Mouse (Mus musculus) bone marrow macrophage, adult 2 months (primary cell): ENCODE results near the gene Tpd52l2. TPM values are rescaled to one million over a fixed set of nuclear protein-coding genes. Genes with fewer than 3 reads are reported as not detected.
"Not testable (repeated sequence)": the region's sequence is repeated elsewhere in the genome, so short reads cannot be mapped to it uniquely, and the experiment has no call there.

Experiments used
- H3K27ac ChIP-seq: 2 replicates; pipeline ENCODE4 v1.5.1; 2012; ENCODE audit warnings: low read depth, low read length; ENCODE audit not compliant: insufficient read depth
- H3K4me1 ChIP-seq: 2 replicates; pipeline ENCODE4 v1.6.1; 2012; ENCODE audit warnings: low read length; ENCODE audit not compliant: control insufficient read depth, insufficient read depth
- H3K4me3 ChIP-seq: 2 replicates; pipeline ENCODE4 v1.5.1; 2012; ENCODE audit warnings: mild to moderate bottlenecking, low read length, moderate library complexity; ENCODE audit not compliant: insufficient read depth
- CTCF ChIP-seq: IDR thresholded peaks from 2 replicates; pipeline ENCODE4 v1.5.1; 2012; ENCODE audit warnings: low read depth, mild to moderate bottlenecking, low read length, moderate library complexity
- POLR2A ChIP-seq: IDR thresholded peaks from 2 replicates; pipeline ENCODE4 v1.6.1; 2012; ENCODE audit warnings: mild to moderate bottlenecking, low read depth, low read length, borderline replicate concordance
- polyA plus RNA-seq: library from polyadenylated mRNA; stranded (reverse); fragments of >200 nt; gene quantifications from 2 replicates; pipeline ENCODE4 v1.2.4, GENCODE M21; 2012; ENCODE audit not compliant: missing spikeins, insufficient read depth, insufficient read length

Gene Tpd52l2
- polyA plus RNA-seq, 1 experiment, result 61.9 TPM

DNA sequence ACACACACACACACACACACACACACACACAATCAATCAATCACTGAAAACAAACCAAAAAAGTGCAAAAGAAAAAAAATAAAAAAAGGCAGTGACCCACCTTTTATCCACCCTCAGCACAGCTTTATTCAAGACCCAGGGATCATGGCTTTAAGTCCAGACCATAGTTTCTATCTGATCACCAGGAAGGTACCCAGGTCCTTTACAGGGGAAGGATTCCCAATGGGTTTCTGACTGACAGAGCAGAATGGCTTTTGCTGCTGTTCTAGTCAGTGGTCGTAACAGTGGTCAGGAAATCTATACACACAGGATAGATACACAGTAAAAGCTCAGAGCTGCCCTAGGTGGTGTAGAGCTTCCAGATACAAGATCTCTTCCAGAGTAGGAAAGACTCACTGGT, 11.2 kb upstream of the Tpd52l2 start:
- Histone ChIP-seq H3K4me1 (peaks cover 18% of the 10 kb centered on the region), H3K27ac (no peak overlapping the region), H3K4me3 (no peak overlapping the region)
- TF ChIP-seq CTCF (no peak), POLR2A (no peak)

DNA sequence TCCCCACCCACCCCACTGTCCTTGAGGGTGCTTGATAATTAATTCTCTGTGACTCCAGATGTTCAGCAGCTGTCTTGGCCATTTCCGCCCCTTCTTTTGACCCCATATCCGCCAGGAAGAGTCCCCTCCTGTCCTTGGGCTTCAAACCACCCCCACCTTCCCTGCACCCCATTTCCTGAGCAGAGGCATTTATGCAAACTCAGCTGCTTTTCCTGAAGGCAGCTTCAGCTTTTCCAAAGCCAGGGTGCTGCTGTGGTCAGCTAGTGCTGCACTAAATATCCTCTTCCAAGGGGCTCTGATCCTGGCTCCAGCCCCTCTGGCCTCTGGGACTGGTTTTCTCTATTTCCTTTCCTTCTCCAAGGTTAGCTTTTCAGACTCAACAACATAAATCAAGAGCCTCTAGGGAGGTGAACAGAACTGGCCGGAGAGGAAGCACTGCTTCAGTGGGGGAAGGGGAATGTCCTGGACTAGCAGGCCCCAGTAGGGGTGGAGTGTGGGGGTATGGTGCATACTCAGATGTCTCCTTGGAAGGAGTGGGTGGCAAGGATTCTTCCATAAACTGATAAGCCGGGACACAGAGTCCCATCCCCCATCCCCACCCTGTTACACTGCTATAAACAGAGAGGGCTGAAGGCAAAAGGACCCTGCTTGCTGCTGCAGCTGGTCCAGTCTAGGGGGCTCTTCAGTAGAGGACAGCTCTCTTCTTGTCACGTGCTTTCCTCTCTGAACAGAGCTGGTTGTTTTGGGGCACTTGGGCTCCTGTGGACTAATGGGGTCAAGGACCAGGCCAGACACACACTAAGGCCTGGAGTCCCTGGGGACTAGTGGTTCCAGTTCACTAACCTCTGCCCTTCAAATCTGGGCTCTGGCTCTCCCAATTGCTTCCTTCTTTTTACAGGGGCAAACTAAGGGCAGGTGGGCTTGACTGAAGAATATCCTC, 9.3 kb upstream of the Tpd52l2 start:
- H3K4me3 ChIP-seq, result no peak overlapping the region
- TF ChIP-seq POLR2A (no peak), CTCF (no peak)
- peak overlapping the region; percentile 58 for H3K27ac ChIP-seq
- peaks cover 23% of the 10 kb centered on the region for H3K4me1 ChIP-seq

GRCm38 (mm10) chr2:181491432-181492205, 5.3 kb upstream of the Tpd52l2 start:
- no peak overlapping the region for H3K27ac ChIP-seq
- H3K4me1 ChIP-seq, result peaks cover 18% of the 10 kb centered on the region
- H3K4me3 ChIP-seq, result no peak overlapping the region
- TF ChIP-seq POLR2A (no peak), CTCF (no peak)

DNA sequence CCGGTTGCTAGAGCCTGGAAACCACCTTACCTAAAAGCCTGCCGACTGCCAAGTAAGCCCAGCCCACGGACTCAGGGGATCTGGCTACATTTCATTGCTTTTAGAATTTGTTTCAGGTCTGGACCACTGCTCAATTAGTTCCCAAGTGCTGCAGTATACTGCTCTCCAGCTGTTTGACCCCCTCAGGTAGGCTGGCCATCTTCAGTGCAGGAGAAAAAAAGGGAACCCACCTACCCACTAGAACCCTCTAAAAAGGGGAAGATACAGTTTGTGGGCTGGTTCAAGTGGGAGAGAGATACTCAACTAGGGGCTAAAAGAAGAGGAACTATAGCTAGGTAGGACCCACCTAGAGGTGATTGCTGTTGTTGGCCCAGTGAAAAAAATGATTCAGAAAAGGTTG, 4.7 kb upstream of the Tpd52l2 start:
- no peak for TF ChIP-seq POLR2A
- Histone ChIP-seq H3K4me1 (peaks cover 14% of the 10 kb centered on the region), H3K27ac (no peak overlapping the region), H3K4me3 (no peak overlapping the region)

DNA sequence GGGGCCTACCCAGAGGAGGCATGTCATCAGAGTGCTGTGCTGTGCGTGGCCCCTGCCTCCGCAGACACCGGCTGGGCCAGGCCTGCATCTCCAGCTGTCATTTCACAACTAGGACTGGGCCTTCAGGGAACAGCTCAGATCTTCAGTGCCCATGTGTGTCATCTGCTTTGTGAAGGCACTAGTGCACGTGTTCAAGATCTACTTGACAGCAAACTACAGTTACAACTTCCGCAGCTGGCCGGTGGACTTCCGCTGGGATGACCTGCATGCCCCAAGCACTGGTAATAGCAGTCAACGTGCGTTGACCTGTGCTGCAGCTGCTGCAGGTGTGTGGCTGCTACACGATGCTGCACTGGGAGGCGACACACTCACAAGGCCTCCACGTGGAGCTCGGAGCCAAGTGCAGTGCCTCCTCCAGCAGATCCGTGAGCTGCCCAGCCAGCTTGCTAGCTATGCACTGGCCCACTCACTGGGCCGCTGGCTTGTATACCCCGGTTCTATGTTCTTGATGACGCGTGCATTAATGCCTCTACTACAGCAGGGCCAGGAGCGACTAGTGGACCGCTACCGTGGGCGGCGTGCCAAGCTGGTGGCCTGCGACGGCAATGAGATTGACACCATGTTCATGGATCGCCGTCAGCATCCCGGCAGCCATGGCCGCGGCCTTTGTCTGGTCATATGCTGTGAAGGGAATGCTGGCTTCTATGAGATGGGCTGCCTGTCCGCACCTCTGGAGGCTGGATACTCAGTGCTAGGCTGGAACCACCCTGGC, 3.6 kb upstream of the Tpd52l2 start, which contains the start of gene Abhd16b:
TSS of gene Abhd16b (plus strand) at position 51 of the 772 bp plus-strand sequence.
- Histone ChIP-seq H3K27ac (no peak within 1 kb of the TSS), H3K4me3 (no peak within 1 kb of the TSS), H3K4me1 (peaks cover 9% of the 10 kb centered on the region)
- TF ChIP-seq CTCF, result no peak
- TF ChIP-seq POLR2A, result no peak

DNA sequence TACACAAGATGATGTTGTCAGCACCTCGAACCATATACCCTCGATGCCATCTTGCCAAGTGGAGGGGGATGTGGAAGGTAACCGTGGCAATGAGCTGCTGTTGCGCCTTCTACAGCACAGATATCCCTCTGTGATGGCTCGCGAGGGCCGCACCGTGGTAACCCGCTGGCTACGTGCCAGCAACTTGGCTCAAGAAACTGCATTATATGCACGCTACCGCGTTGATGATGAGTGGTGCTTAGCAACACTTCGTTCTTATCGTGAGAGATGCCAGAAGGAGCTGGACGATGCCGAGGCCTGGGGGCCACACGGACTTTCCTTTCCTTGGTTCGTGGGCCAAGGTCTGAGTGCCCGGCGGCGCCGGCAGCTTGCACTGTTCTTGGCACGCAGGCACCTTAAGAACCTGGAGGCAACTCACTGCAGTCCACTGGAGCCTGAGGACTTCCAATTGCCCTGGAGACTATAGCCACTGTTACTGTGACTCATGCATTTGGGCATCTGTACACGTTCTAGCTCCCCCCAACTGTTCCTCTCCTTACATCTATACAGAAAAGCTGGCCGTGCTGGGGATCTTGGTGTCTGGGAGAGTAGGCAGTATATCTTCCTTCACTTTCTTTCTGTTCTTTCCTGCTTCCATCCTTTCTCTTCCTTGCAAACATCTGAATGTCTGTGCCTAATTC, 2.5 kb upstream of the Tpd52l2 start:
- no peak overlapping the region for H3K27ac ChIP-seq
- no peak overlapping the region for H3K4me3 ChIP-seq
- TF ChIP-seq POLR2A, result no peak
- no peak for TF ChIP-seq CTCF
- H3K4me1 ChIP-seq, result peaks cover 15% of the 10 kb centered on the region

GRCm38 (mm10) chr2:181495845-181496244, 1.1 kb upstream of the Tpd52l2 start:
- not testable (repeated sequence) for H3K27ac ChIP-seq

DNA sequence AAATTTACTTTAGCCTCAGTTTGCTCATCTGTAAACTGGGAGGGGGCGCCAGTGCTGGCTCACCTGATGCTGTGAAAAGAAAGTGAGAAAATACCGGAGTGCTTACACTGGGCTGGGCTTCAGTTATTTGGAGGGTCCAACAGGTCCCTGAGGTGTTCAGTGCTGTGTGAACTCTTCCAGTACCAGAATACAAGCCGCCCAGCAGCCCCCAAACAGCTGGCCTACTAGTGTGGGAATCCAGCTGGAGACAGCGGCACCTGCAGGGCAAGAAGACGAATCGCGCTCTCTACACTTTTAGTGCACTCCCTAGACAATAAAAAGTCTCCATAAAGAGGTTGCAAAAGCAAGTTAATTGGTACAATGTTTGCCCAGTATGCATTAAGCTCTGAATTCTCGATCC, 661 bp upstream of the Tpd52l2 start:
- Histone ChIP-seq H3K4me3 (peak overlapping the region; percentile 56), H3K27ac (peak overlapping the region; percentile 61), H3K4me1 (peaks cover 15% of the 10 kb centered on the region)
- TF ChIP-seq POLR2A (no peak), CTCF (peak; percentile 49; the same call in 1 of the 2 replicates)

More at GRCm38 (mm10) chr2:181495845-181496244, 1.1 kb upstream of the Tpd52l2 start:
- H3K4me3 ChIP-seq, result not testable (repeated sequence)
- peaks cover 15% of the 10 kb centered on the region for H3K4me1 ChIP-seq

GRCm38 (mm10) chr2:181497548-181497875, 570 bp downstream of the Tpd52l2 start:
- peak overlapping the region; percentile 85 for H3K4me3 ChIP-seq
- peaks cover 10% of the 10 kb centered on the region for H3K4me1 ChIP-seq
- peak overlapping the region; percentile 81 for H3K27ac ChIP-seq
- TF ChIP-seq POLR2A, result no peak
- TF ChIP-seq CTCF, result no peak
